Mouse (Mus musculus) limb, embryonic 12.5 days (tissue): ENCODE measurements around the gene Fgfr2. TPM values are rescaled to one million over a fixed set of nuclear protein-coding genes. Genes with fewer than 3 reads are reported as not detected.

Experiments used
- ATAC-seq: fragments of 200-750 bp; cut with Nextera tagmentation; 2 replicates; pipeline ENCODE4 v1.8.0; 2017; ENCODE audit warnings: low read depth, moderate TSS enrichment; ENCODE audit not compliant: insufficient number of reproducible peaks, insufficient read depth, low FRiP score, low TSS enrichment
- H3K27ac ChIP-seq: fragments of 300-500 bp; sonication (generic); 2 replicates; pipeline ENCODE4 v1.5.1; 2016; ENCODE audit warnings: mild to moderate bottlenecking, moderate library complexity
- H3K27me3 ChIP-seq: fragments of 300-500 bp; sonication (generic); 2 replicates; pipeline ENCODE4 v1.6.1; 2016; ENCODE audit warnings: mild to moderate bottlenecking, moderate library complexity
- H3K36me3 ChIP-seq: fragments of 300-500 bp; sonication (generic); 2 replicates; pipeline ENCODE4 v1.6.1; 2016; ENCODE audit warnings: mild to moderate bottlenecking, moderate library complexity
- H3K4me1 ChIP-seq: fragments of 300-500 bp; sonication (generic); replicated peaks from 2 replicates; pipeline ENCODE4 v1.6.1; 2016
- H3K4me2 ChIP-seq: fragments of 300-500 bp; sonication (generic); 2 replicates; pipeline ENCODE4 v1.6.1; 2016; ENCODE audit warnings: mild to moderate bottlenecking, moderate library complexity
- H3K4me3 ChIP-seq: fragments of 300-500 bp; sonication (generic); replicated peaks from 2 replicates; pipeline ENCODE4 v1.5.1; 2016; ENCODE audit warnings: mild to moderate bottlenecking
- H3K9ac ChIP-seq: fragments of 300-500 bp; sonication (generic); replicated peaks from 2 replicates; pipeline ENCODE4 v1.6.1; 2016; ENCODE audit warnings: mild to moderate bottlenecking, moderate library complexity
- H3K9me3 ChIP-seq: fragments of 300-500 bp; sonication (generic); 2 replicates; pipeline ENCODE4 v1.6.1; 2016; ENCODE audit warnings: mild to moderate bottlenecking, moderate library complexity
- WGBS: fragments of 180-500 bp; shearing (Covaris S2); methylation state at CpG from one replicate; pipeline ENCODE4 v1.1.7; 2016; 5-methylcytosine and 5-hydroxymethylcytosine counted together
- polyA plus RNA-seq: library from polyadenylated mRNA; unstranded; fragments of >200 nt; fragmentation: Nextera tagmentation; extraction: Ambion mirVana; gene quantifications from 2 replicates; pipeline ENCODE4 v1.2.1, GENCODE M21; 2016

The Fgfr2 gene
- polyA plus RNA-seq, 1 experiment from 2014 or later: 112 TPM

- H3K4me1 ChIP-seq: peaks cover 8% of the 10 kb centered on the region; the same call in 1 of the 2 replicates
- H3K27ac ChIP-seq: no peak overlapping the region
- peaks cover 15% of the 10 kb centered on the region; the same call in 1 of the 2 replicates for H3K27me3 ChIP-seq
- no peak overlapping the region for H3K4me3 ChIP-seq
- no peaks in the 10 kb centered on the region for H3K9me3 ChIP-seq
- no peaks in the 10 kb centered on the region for H3K36me3 ChIP-seq
- no peak overlapping the region for H3K9ac ChIP-seq
- WGBS: 11% methylated on average over 4 of the region's 4 CpGs
- no peak overlapping the region for H3K4me2 ChIP-seq
- ATAC-seq: no peak
These were observed 1400.8 kb downstream of the Fgfr2 start for GRCm38 (mm10) chr7:131722316-131722715.

- Histone ChIP-seq H3K9me3 (no peaks in the 10 kb centered on the region), H3K27ac (no peak overlapping the region), H3K4me3 (no peak overlapping the region), H3K4me2 (no peak overlapping the region), H3K36me3 (no peaks in the 10 kb centered on the region), H3K9ac (no peak overlapping the region), H3K27me3 (peaks cover 6% of the 10 kb centered on the region; the same call in 1 of the 2 replicates), H3K4me1 (peaks cover 8% of the 10 kb centered on the region; the same call in 1 of the 2 replicates)
- ATAC-seq: no peak
- WGBS: 41% methylated on average over 3 of the region's 3 CpGs
These were observed 1404.9 kb downstream of the Fgfr2 start for GRCm38 (mm10) chr7:131718280-131718679.

GRCm38 (mm10) chr7:131713076-131713475 lies 1410.1 kb downstream of the Fgfr2 start:
- no peak for ATAC-seq
- Histone ChIP-seq H3K4me2 (no peak overlapping the region), H3K27ac (no peak overlapping the region), H3K9ac (no peak overlapping the region), H3K36me3 (no peaks in the 10 kb centered on the region), H3K9me3 (no peaks in the 10 kb centered on the region), H3K4me1 (peaks cover 10% of the 10 kb centered on the region), H3K27me3 (no peaks in the 10 kb centered on the region), H3K4me3 (no peak overlapping the region)
- 68% methylated on average over 9 of the region's 9 CpGs for WGBS

- no peak for ATAC-seq
- no peak overlapping the region for H3K27ac ChIP-seq
- H3K4me3 ChIP-seq: no peak overlapping the region
- H3K9ac ChIP-seq: no peak overlapping the region
- no peaks in the 10 kb centered on the region for H3K4me1 ChIP-seq
- no peaks in the 10 kb centered on the region for H3K36me3 ChIP-seq
- no peaks in the 10 kb centered on the region for H3K9me3 ChIP-seq
- H3K4me2 ChIP-seq: no peak overlapping the region
- 39% methylated on average over 3 of the region's 3 CpGs for WGBS
- 0 out of 2 replicates have a peak, but pooled peaks cover 2% of the 10 kb centered on the region for H3K27me3 ChIP-seq
These were observed 1426.3 kb downstream of the Fgfr2 start for GRCm38 (mm10) chr7:131696889-131697288.

- no peak overlapping the region for H3K9ac ChIP-seq
- no peak overlapping the region for H3K4me3 ChIP-seq
- H3K27ac ChIP-seq: no peak overlapping the region
- H3K4me2 ChIP-seq: no peak overlapping the region
- ATAC-seq: no peak
- no peaks in the 10 kb centered on the region for H3K4me1 ChIP-seq
- H3K36me3 ChIP-seq: no peaks in the 10 kb centered on the region
- no peaks in the 10 kb centered on the region for H3K27me3 ChIP-seq
- H3K9me3 ChIP-seq: no peaks in the 10 kb centered on the region
- WGBS: 97% methylated on average over 1 of the region's 1 CpGs
These were observed 1435.8 kb downstream of the Fgfr2 start for GRCm38 (mm10) chr7:131687324-131687723.

GRCm38 (mm10) chr7:131677126-131677525 lies 1446.0 kb downstream of the Fgfr2 start:
- WGBS: 85% methylated on average over 2 of the region's 2 CpGs
- no peak overlapping the region for H3K9ac ChIP-seq
- no peak overlapping the region for H3K27ac ChIP-seq
- no peaks in the 10 kb centered on the region for H3K9me3 ChIP-seq
- H3K4me1 ChIP-seq: peaks cover 9% of the 10 kb centered on the region
- H3K27me3 ChIP-seq: peaks cover 4% of the 10 kb centered on the region; the same call in 1 of the 2 replicates
- no peak for ATAC-seq
- H3K36me3 ChIP-seq: no peaks in the 10 kb centered on the region
- H3K4me3 ChIP-seq: no peak overlapping the region
- H3K4me2 ChIP-seq: no peak overlapping the region

GRCm38 (mm10) chr7:131670586-131670985 lies 1452.6 kb downstream of the Fgfr2 start:
- WGBS: 79% methylated on average over 6 of the region's 6 CpGs
- no peak for ATAC-seq

GRCm38 (mm10) chr7:131669326-131669725 lies 1453.8 kb downstream of the Fgfr2 start:
- Histone ChIP-seq H3K27me3 (peaks cover 7% of the 10 kb centered on the region; the same call in 1 of the 2 replicates), H3K9me3 (no peaks in the 10 kb centered on the region), H3K4me3 (no peak overlapping the region), H3K4me1 (peaks cover 20% of the 10 kb centered on the region), H3K36me3 (no peaks in the 10 kb centered on the region), H3K4me2 (no peak overlapping the region), H3K27ac (no peak overlapping the region), H3K9ac (no peak overlapping the region)
- no peak for ATAC-seq
- 87% methylated on average over 4 of the region's 4 CpGs for WGBS

More at GRCm38 (mm10) chr7:131670586-131670985, 1452.6 kb downstream of the Fgfr2 start:
- H3K4me2 ChIP-seq: no peak overlapping the region
- peaks cover 7% of the 10 kb centered on the region; the same call in 1 of the 2 replicates for H3K27me3 ChIP-seq
- no peak overlapping the region for H3K4me3 ChIP-seq
- no peaks in the 10 kb centered on the region for H3K9me3 ChIP-seq
- no peak overlapping the region for H3K27ac ChIP-seq
- no peaks in the 10 kb centered on the region for H3K36me3 ChIP-seq
- no peak overlapping the region for H3K9ac ChIP-seq
- H3K4me1 ChIP-seq: peaks cover 15% of the 10 kb centered on the region

- Histone ChIP-seq H3K27me3 (no peaks in the 10 kb centered on the region), H3K27ac (no peak overlapping the region), H3K9me3 (no peaks in the 10 kb centered on the region), H3K9ac (no peak overlapping the region), H3K4me1 (0 out of 2 replicates have a peak, but pooled peaks cover 6% of the 10 kb centered on the region), H3K36me3 (no peaks in the 10 kb centered on the region), H3K4me3 (no peak overlapping the region), H3K4me2 (no peak overlapping the region)
- no peak for ATAC-seq
- WGBS: 96% methylated on average over 1 of the region's 1 CpGs
These were observed 1462.4 kb downstream of the Fgfr2 start for GRCm38 (mm10) chr7:131660726-131661125.

GRCm38 (mm10) chr7:131656017-131656416 lies 1467.1 kb downstream of the Fgfr2 start:
- WGBS: 43% methylated on average over 7 of the region's 7 CpGs
- no peak overlapping the region for H3K4me3 ChIP-seq
- H3K36me3 ChIP-seq: no peaks in the 10 kb centered on the region
- 0 out of 2 replicates have a peak, but pooled peaks cover 5% of the 10 kb centered on the region for H3K4me1 ChIP-seq
- no peak overlapping the region for H3K9ac ChIP-seq
- no peak for ATAC-seq
- H3K27ac ChIP-seq: no peak overlapping the region
- H3K9me3 ChIP-seq: no peaks in the 10 kb centered on the region
- 0 out of 2 replicates have a peak, but pooled peaks cover 9% of the 10 kb centered on the region for H3K27me3 ChIP-seq
- no peak overlapping the region for H3K4me2 ChIP-seq

GRCm38 (mm10) chr7:131653416-131653815 lies 1469.7 kb downstream of the Fgfr2 start:
- Histone ChIP-seq H3K4me2 (no peak overlapping the region), H3K9me3 (no peaks in the 10 kb centered on the region), H3K4me1 (peaks cover 13% of the 10 kb centered on the region), H3K27me3 (peaks cover 19% of the 10 kb centered on the region; the same call in 1 of the 2 replicates), H3K36me3 (no peaks in the 10 kb centered on the region), H3K4me3 (no peak overlapping the region), H3K9ac (no peak overlapping the region), H3K27ac (no peak overlapping the region)
- no peak for ATAC-seq
- WGBS: 85% methylated on average over 6 of the region's 6 CpGs
